In genomic region chr10:94944691-94945205, GRCm38 (mm10) we compare ENCODE assay signal across 8 mouse cellular contexts. TPM values are rescaled to one million over a fixed set of nuclear protein-coding genes. Genes with fewer than 3 reads are reported as not detected.
DNase-seq lines count a peak whose midpoint lies in the region; ATAC-seq lines count a peak whose summit lies in the region.

Gene Plxnc1, minus strand, starts transcription at chr10:94944835.

- no peaks in the 10 kb centered on the region for H3K9me3 ChIP-seq in hindbrain, embryonic 16.5 days (ENCODE audit: control insufficient read depth, low read length)

- DNase-seq in MEL-GATA-1-ER (ENCODE audit: extremely low read depth, low read depth) = peak; percentile 83
- peak; percentile 71 for DNase-seq in brain, embryonic 18.5 days (ENCODE audit: low read depth, low spot score)
- DNase-seq in frontal cortex, adult 2 months (ENCODE audit: extremely low spot score in 1 of 2, low spot score in 1 of 2) = peak in 1 of 2 experiments; percentile 65
- peak; percentile 81 for DNase-seq in left cerebral cortex, postnatal 4 days
- DNase-seq in right cerebral cortex, postnatal 25 days = peak; percentile 80
- DNase-seq in c-Kit-positive CD71-positive TER-119-positive erythroid progenitor cells, embryonic 14.5 days (ENCODE audit: low spot score) = no peak

- intact Hi-C loops in left cerebral cortex, postnatal 4 days (cut with DNase I) = loop anchor here (5.0 to 10.0 kb wide), 5 partner anchors 110 to 730 kb away; partner anchors contain the start of gene Cep83

- H3K27ac ChIP-seq in hindbrain, embryonic 16.5 days (ENCODE audit: low read depth, low read length) = peak within 1 kb of the TSS; percentile 94

- peaks cover 31% of the 10 kb centered on the region for H3K4me1 ChIP-seq in hindbrain, embryonic 16.5 days (ENCODE audit: control insufficient read depth, insufficient read depth, low read depth, low read length)

- WGBS in hindbrain, embryonic 16.5 days = under 1% methylated on average over 39 of the region's 57 CpGs

- peak within 1 kb of the TSS; percentile 77 for H3K4me2 ChIP-seq in hindbrain, embryonic 16.5 days (ENCODE audit: low read length)

- ATAC-seq in hindbrain, embryonic 16.5 days = peak; percentile 77
- 0 out of 2 replicates have a peak, but pooled peaks have one; percentile 8 for ATAC-seq in megakaryocyte-erythroid progenitor cell, adult 5-6 weeks (replicated peaks; ENCODE audit: low FRiP score, low TSS enrichment, poor library complexity, severe bottlenecking)

- no peaks in the 10 kb centered on the region for H3K27me3 ChIP-seq in hindbrain, embryonic 16.5 days (replicated peaks; ENCODE audit: control insufficient read depth, insufficient read depth, low read length)

- H3K9ac ChIP-seq in hindbrain, embryonic 16.5 days (ENCODE audit: low read depth, low read length) = peak within 1 kb of the TSS; percentile 93

- no peaks in the 10 kb centered on the region for H3K36me3 ChIP-seq in hindbrain, embryonic 16.5 days (ENCODE audit: control insufficient read depth, insufficient read depth, low read length)

- peak within 1 kb of the TSS; percentile 95 for H3K4me3 ChIP-seq in hindbrain, embryonic 16.5 days (ENCODE audit: low read length)

RNA-seq across cellular contexts. Expression of gene Plxnc1, which starts in this region (rescaled TPM):
- polyA plus RNA-seq in frontal cortex, adult 2 months (2012; rRNA removed) = 15.0 and 16.7 TPM in 2 replicates
- polyA plus RNA-seq in hindbrain, embryonic 16.5 days (2015; fragmentation: Nextera tagmentation; extraction: Ambion mirVana) = 8.3 and 8.4 TPM in 2 replicates
- 10 to 100 TPM; 58.4 to 67.3 TPM for total RNA-seq in left cerebral cortex, postnatal 4 days (2021)
- total RNA-seq in megakaryocyte-erythroid progenitor cell, adult 5-6 weeks (2014; fragmentation: Nextera tagmentation) = 60.9 and 112 TPM in 2 replicates
- total RNA-seq in megakaryocyte-erythroid progenitor cell, adult 5-6 weeks (2017) = 46.9 and 67.8 TPM in 2 replicates
